Mouse (Mus musculus): ENCODE results near the gene Thbs4. TPM values are rescaled to one million over a fixed set of nuclear protein-coding genes. Genes with fewer than 3 reads are reported as not detected.

Gene Thbs4
- polyA plus RNA-seq, 1 experiment from 2014 or later = 2.6 TPM

DNA sequence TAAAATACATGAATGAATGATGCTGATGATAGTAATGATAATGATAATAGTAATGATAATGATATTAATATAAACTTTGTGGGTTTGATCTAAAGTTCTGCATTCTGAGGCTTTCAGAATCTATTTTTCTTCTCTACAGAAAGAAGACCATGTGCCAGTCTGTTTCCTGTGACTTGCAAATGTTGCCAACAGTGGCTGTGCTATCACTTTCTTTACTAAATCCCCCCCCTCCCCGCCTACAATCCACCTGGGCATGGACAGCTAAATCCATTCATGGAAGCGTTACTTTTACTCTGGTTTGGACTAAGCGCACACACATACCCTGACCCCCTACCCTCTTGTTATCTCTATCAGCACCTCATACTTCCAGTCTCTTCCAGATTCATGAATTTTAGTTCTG lies 10.3 kb downstream of the Thbs4 start:
- Histone ChIP-seq H3K4me2 (no peak overlapping the region), H3K4me1 (peaks cover 6% of the 10 kb centered on the region; the same call in 1 of the 2 replicates), H3K4me3 (replicated peaks) (no peak overlapping the region), H3K36me3 (no peaks in the 10 kb centered on the region), H3K27me3 (replicated peaks) (no peaks in the 10 kb centered on the region), H3K9me3 (replicated peaks) (no peaks in the 10 kb centered on the region), H3K27ac (replicated peaks) (no peak overlapping the region), H3K9ac (replicated peaks) (no peak overlapping the region)
- ATAC-seq (ENCODE audit: low FRiP score) = no peak
- 96% methylated on average over 3 of the region's 3 CpGs for WGBS

DNA sequence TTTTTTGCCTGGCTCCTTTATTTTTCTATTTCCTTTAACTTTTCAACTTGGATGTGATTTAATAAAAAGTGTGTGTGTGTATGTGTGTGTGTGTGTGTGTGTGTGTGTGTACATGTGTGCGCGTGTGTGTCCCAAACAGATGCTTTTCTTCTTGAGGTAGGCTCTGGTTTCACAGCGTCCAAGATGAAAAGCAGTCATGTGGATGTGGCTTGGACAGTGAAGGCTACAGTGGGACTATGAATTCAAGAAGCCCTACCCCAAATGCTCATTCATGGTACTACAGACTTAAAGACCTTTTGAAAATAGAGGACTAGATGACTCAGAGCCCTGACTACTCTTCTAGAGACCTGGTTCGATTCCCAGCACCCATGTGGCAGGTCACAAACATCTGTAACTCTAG lies 11.1 kb downstream of the Thbs4 start:
- peaks cover 6% of the 10 kb centered on the region; the same call in 1 of the 2 replicates for H3K4me1 ChIP-seq
- H3K27me3 ChIP-seq (replicated peaks) = no peaks in the 10 kb centered on the region
- H3K36me3 ChIP-seq = no peaks in the 10 kb centered on the region
- H3K27ac ChIP-seq (replicated peaks) = no peak overlapping the region
- H3K4me2 ChIP-seq = no peak overlapping the region
- H3K9me3 ChIP-seq (replicated peaks) = no peaks in the 10 kb centered on the region
- no peak overlapping the region for H3K9ac ChIP-seq (replicated peaks)
- no peak for ATAC-seq (ENCODE audit: low FRiP score)
- WGBS = 90% methylated on average over 4 of the region's 4 CpGs
- H3K4me3 ChIP-seq (replicated peaks) = no peak overlapping the region

DNA sequence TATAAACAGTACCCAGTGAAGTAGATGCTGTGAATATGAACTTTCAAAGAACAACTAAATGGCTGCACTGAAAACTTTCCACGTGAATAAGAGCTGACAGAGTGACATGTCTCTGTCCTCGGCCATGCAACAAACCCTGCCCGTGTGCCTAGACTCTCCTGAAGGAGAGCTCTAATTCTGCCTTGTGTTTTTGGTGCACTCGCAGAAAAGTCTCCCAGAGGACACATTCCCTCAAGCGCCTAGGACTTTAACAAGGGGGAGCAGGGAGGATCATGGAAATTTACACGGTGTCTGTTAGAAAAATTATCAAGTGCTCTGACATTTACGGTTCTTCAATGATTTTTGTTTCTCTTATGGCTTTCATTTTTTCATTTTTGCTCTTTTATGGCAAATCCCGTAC lies 13.7 kb downstream of the Thbs4 start:
- no peaks in the 10 kb centered on the region for H3K9me3 ChIP-seq (replicated peaks)
- no peaks in the 10 kb centered on the region for H3K27me3 ChIP-seq (replicated peaks)
- no peak overlapping the region for H3K9ac ChIP-seq (replicated peaks)
- H3K27ac ChIP-seq (replicated peaks) = no peak overlapping the region
- H3K4me1 ChIP-seq = peaks cover 6% of the 10 kb centered on the region; the same call in 1 of the 2 replicates
- ATAC-seq (ENCODE audit: low FRiP score) = no peak
- H3K4me3 ChIP-seq (replicated peaks) = no peak overlapping the region
- H3K36me3 ChIP-seq = no peaks in the 10 kb centered on the region
- 57% methylated on average over 8 of the region's 8 CpGs for WGBS
- H3K4me2 ChIP-seq = no peak overlapping the region

DNA sequence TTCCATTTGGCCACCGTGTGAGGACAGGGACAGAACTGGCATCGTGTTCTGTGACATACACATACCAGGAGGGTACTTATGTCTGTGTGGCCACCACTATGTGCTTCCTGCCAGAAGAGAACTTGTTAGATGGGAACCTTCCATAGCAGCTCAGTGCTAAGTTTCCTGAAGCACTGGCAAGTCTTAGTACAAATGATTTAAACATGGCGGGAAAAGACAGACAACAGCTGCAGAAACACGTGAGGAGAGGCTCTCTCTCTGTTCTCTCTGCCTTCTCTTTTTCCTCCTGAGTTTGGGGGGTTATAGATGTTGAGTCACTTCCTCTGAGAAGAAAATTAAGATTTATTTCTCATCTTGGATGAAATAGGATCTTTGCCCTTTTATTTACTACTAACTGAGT lies 14.5 kb downstream of the Thbs4 start:
- no peaks in the 10 kb centered on the region for H3K27me3 ChIP-seq (replicated peaks)
- H3K27ac ChIP-seq (replicated peaks) = no peak overlapping the region
- H3K4me1 ChIP-seq = peaks cover 6% of the 10 kb centered on the region; the same call in 1 of the 2 replicates
- H3K9me3 ChIP-seq (replicated peaks) = no peaks in the 10 kb centered on the region
- no peaks in the 10 kb centered on the region for H3K36me3 ChIP-seq
- no peak overlapping the region for H3K4me2 ChIP-seq
- WGBS = 81% methylated on average over 4 of the region's 4 CpGs
- no peak overlapping the region for H3K9ac ChIP-seq (replicated peaks)
- H3K4me3 ChIP-seq (replicated peaks) = no peak overlapping the region
- ATAC-seq (ENCODE audit: low FRiP score) = no peak

DNA sequence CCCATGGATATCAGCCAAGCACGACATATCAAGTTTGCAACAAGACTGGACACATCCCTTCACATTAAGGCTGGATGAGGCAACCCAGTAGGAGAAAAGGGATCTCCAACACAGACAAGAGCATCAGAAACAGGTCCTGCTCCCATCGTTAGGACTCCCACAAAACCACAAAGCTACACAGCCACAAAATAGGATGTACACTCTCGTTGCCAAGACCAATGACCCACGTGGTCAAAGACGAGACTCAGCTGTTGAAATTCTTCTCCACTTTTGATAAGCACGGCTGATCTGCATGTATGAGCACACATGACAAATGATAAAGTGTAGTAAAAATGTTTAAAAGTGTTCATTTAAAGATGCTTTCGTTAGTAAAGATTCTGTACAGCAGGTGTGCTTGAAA lies 16.0 kb downstream of the Thbs4 start:
- no peak overlapping the region for H3K27ac ChIP-seq (replicated peaks)
- no peaks in the 10 kb centered on the region for H3K9me3 ChIP-seq (replicated peaks)
- peaks cover 6% of the 10 kb centered on the region; the same call in 1 of the 2 replicates for H3K4me1 ChIP-seq
- no peaks in the 10 kb centered on the region for H3K27me3 ChIP-seq (replicated peaks)
- H3K4me3 ChIP-seq (replicated peaks) = no peak overlapping the region
- no peaks in the 10 kb centered on the region for H3K36me3 ChIP-seq
- WGBS = 86% methylated on average over 7 of the region's 7 CpGs
- H3K9ac ChIP-seq (replicated peaks) = no peak overlapping the region
- H3K4me2 ChIP-seq = no peak overlapping the region
- no peak for ATAC-seq (ENCODE audit: low FRiP score)

DNA sequence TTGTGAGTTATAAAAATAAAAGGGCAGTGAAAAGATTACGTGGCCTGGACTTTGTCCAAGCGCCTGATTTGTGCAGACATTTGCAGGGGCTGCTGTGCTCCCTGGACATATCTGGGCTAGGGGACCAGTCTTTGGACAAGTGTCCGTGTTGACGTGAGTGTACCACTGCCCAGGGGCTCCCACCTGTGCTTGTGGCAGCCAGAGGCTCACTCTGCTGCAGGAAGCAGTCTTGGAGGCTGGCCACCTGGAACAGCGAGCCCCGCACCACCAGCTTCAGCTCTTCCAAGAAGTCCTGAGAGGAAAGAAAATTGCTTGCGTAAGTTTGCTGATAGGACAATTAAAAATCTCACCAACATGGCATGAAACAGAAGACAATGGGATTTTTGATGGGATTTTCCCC lies 18.7 kb downstream of the Thbs4 start:
- no peak for ATAC-seq (ENCODE audit: low FRiP score)
- no peak overlapping the region for H3K4me2 ChIP-seq
- H3K4me3 ChIP-seq (replicated peaks) = no peak overlapping the region
- H3K27me3 ChIP-seq (replicated peaks) = no peaks in the 10 kb centered on the region
- 0 out of 2 replicates have a peak overlapping the region, but pooled peaks have one; percentile 46 for H3K27ac ChIP-seq (replicated peaks)
- no peak overlapping the region for H3K9ac ChIP-seq (replicated peaks)
- no peaks in the 10 kb centered on the region for H3K9me3 ChIP-seq (replicated peaks)
- H3K36me3 ChIP-seq = no peaks in the 10 kb centered on the region
- 76% methylated on average over 7 of the region's 7 CpGs for WGBS
- H3K4me1 ChIP-seq = peaks cover 1% of the 10 kb centered on the region; the same call in 1 of the 2 replicates

DNA sequence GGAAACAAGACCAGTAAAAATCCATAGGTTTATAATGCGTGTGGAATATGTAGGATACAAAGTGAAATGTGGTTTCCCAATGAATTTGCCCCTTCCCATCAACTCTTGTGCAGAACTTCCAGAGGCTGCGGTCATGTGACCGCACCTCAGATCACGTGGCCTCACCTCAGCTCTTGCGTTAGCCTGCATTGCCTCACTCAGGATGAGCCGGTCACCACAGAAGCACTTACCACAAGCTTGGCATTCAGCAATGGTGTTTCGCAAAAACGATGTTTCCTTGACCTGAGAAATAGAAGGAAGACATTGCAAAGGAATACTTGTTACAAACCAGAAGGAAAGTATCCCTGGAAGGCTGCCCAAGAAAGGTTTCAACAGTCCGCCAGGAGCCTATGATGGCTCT lies 19.7 kb downstream of the Thbs4 start:
- no peak for ATAC-seq (ENCODE audit: low FRiP score)
- 94% methylated on average over 9 of the region's 9 CpGs for whole genome bisulfite sequencing
- no peak overlapping the region for H3K4me3 ChIP-seq (replicated peaks)
- H3K27me3 ChIP-seq (replicated peaks) = no peaks in the 10 kb centered on the region
- H3K4me2 ChIP-seq = no peak overlapping the region
- no peaks in the 10 kb centered on the region for H3K9me3 ChIP-seq (replicated peaks)
- no peaks in the 10 kb centered on the region for H3K4me1 ChIP-seq
- no peaks in the 10 kb centered on the region for H3K36me3 ChIP-seq
- H3K27ac ChIP-seq (replicated peaks) = no peak overlapping the region
- no peak overlapping the region for H3K9ac ChIP-seq (replicated peaks)

DNA sequence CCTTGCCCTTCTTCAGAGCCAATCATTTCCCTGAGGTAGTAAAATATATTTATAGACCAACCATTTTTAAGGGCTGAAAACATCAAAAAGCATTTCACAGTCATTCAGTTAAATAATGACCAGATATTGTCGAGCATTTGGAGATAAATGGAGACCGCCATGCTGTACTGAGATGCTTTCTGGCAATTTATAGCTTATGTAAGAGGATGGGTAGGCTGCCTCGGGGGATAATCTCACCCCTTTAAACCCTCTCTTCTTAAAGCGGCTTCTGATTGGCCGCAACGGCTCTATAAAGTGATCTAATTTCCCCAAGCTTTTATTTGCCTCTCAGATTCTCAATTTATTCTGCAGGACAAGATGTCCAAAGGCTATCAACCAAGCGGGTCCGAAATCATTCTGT lies 22.1 kb downstream of the Thbs4 start:
- no peaks in the 10 kb centered on the region for H3K4me1 ChIP-seq
- no peak overlapping the region for H3K4me2 ChIP-seq
- no peak overlapping the region for H3K27ac ChIP-seq (replicated peaks)
- H3K9me3 ChIP-seq (replicated peaks) = no peaks in the 10 kb centered on the region
- no peaks in the 10 kb centered on the region for H3K36me3 ChIP-seq
- no peaks in the 10 kb centered on the region for H3K27me3 ChIP-seq (replicated peaks)
- no peak overlapping the region for H3K4me3 ChIP-seq (replicated peaks)
- H3K9ac ChIP-seq (replicated peaks) = no peak overlapping the region
- WGBS = 52% methylated on average over 8 of the region's 8 CpGs
- no peak for ATAC-seq (ENCODE audit: low FRiP score)

DNA sequence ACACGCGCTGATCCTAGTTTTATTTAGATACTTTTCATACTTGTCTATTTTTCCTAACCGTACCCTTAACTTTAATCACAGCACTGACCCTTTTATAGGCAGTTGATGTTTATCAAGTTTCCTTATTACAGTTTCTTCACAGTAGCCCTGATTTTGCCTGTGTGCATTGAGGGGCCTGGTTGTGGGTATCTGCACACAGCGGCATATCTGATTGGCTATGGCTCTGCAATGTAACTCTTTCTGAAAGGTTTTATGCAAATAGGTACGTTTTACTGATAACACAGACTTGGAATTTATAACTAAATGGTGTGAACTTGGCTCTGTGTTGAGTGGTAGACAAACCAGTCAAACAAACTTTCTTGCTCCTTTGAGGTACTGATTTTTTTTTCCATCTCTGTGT lies 23.1 kb downstream of the Thbs4 start:
- no peaks in the 10 kb centered on the region for H3K9me3 ChIP-seq (replicated peaks)
- no peak overlapping the region for H3K9ac ChIP-seq (replicated peaks)
- 86% methylated on average over 5 of the region's 5 CpGs for WGBS
- no peak for ATAC-seq (ENCODE audit: low FRiP score)
- H3K36me3 ChIP-seq = no peaks in the 10 kb centered on the region
- no peaks in the 10 kb centered on the region for H3K4me1 ChIP-seq
- H3K27ac ChIP-seq (replicated peaks) = no peak overlapping the region
- no peak overlapping the region for H3K4me3 ChIP-seq (replicated peaks)
- H3K27me3 ChIP-seq (replicated peaks) = no peaks in the 10 kb centered on the region
- H3K4me2 ChIP-seq = no peak overlapping the region

DNA sequence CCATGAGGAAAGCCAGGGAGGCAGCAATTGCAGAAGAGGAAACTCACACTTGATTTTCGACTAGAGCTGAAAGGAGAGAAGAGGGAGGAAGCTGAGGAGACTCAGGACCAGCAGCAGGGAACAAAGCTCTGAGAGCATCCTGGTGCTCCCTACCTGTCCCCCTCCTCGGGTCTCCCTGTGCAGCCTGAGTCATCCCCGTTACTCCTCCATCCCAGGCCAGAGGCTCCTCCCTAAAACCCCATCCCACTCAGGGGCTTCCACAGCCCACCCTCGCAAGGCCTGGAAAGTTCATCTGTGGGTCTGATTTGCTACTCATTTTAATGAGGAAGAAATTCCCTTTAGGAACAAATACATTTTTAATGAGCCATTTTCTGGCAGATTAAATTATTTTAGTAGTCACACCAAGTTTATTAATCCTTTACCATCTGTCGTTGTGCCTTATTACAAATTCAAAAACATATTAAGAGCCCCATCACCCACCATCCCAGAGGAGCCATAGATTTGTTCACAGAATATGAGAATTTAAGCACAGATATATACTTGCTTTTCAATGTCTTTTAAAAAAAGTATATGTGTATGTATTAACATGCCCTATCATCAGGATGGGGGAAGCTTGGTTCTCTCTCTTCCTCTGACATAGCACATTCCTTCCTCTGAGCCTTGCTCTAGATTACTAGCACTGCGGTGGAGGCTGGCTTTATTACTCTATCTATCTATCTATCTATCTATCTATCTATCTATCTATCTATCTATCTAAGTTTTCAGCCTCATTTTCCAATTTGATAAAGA lies 29.0 kb downstream of the Thbs4 start:
- H3K4me2 ChIP-seq = no peak overlapping the region
- peak; percentile 74 for ATAC-seq (ENCODE audit: low FRiP score)
- H3K27ac ChIP-seq (replicated peaks) = 0 out of 2 replicates have a peak overlapping the region, but pooled peaks have one; percentile 24
- no peaks in the 10 kb centered on the region for H3K9me3 ChIP-seq (replicated peaks)
- no peaks in the 10 kb centered on the region for H3K36me3 ChIP-seq
- peaks cover 3% of the 10 kb centered on the region; the same call in 1 of the 2 replicates for H3K4me1 ChIP-seq
- H3K9ac ChIP-seq (replicated peaks) = no peak overlapping the region
- H3K27me3 ChIP-seq (replicated peaks) = no peaks in the 10 kb centered on the region
- H3K4me3 ChIP-seq (replicated peaks) = no peak overlapping the region
- WGBS = 43% methylated on average over 6 of the region's 6 CpGs

DNA sequence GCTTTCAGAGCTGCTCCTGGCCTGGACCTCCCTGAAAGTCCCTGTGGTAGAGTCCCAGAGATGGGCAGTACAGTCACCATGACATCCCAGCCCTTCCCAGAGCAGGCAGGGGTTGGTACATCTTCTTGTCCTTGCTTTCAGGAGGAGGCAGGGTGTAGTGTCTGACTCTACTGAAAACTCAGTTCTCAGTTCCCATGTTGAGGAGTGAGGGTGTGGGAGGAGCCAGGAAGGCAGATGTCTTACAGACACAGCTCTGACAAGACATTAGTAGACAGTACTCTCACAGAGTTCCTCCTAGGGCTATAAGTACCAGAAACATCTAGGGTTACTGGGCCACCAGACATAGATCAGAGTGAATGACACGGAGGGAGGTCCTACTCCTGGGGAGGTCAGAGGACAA lies 32.3 kb downstream of the Thbs4 start:
- no peaks in the 10 kb centered on the region for H3K36me3 ChIP-seq
- H3K27me3 ChIP-seq (replicated peaks) = no peaks in the 10 kb centered on the region
- no peak overlapping the region for H3K4me2 ChIP-seq
- no peak overlapping the region for H3K9ac ChIP-seq (replicated peaks)
- no peak overlapping the region for H3K4me3 ChIP-seq (replicated peaks)
- 79% methylated on average over 1 of the region's 1 CpGs for WGBS
- no peak for ATAC-seq (ENCODE audit: low FRiP score)
- peaks cover 3% of the 10 kb centered on the region; the same call in 1 of the 2 replicates for H3K4me1 ChIP-seq
- H3K9me3 ChIP-seq (replicated peaks) = no peaks in the 10 kb centered on the region
- no peak overlapping the region for H3K27ac ChIP-seq (replicated peaks)

DNA sequence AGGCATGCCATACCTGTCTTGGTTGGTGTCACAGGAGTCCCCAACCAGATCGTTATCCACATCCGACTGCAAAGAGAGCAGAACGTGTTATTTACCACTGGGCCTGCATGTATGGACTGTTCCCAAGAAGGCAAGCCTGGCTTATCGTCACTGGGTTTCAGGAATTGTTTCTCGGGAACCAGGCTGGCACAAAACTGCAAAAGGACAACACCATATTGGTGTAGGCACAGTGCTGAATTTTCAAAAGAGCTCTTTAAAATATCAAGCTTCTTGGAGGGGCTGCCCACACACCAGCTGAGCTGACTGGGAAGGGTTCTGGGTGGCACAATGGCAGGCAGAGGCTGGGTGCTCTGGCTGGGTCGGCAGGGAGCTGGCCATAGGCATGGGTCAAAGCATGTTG lies 34.1 kb downstream of the Thbs4 start:
- WGBS = 90% methylated on average over 6 of the region's 6 CpGs
- Histone ChIP-seq H3K9ac (replicated peaks) (no peak overlapping the region), H3K4me1 (peaks cover 3% of the 10 kb centered on the region; the same call in 1 of the 2 replicates), H3K9me3 (replicated peaks) (no peaks in the 10 kb centered on the region), H3K27me3 (replicated peaks) (no peaks in the 10 kb centered on the region), H3K4me3 (replicated peaks) (no peak overlapping the region), H3K27ac (replicated peaks) (no peak overlapping the region), H3K36me3 (no peaks in the 10 kb centered on the region), H3K4me2 (no peak overlapping the region)
- ATAC-seq (ENCODE audit: low FRiP score) = no peak
